Mouse (Mus musculus) cerebellum, adult 9-11 months (tissue): ENCODE measurements at regions not wholly inside any gene's neighbourhood (a gene's known extent, or its start where the extent isn't known, plus 50 kb on each side); places are given as distances from the start of the nearest gene placed in this dataset.

Experiments used
- DNase-seq: peaks from one replicate; pipeline ENCODE4 v3.0.0; 2022

DNA sequence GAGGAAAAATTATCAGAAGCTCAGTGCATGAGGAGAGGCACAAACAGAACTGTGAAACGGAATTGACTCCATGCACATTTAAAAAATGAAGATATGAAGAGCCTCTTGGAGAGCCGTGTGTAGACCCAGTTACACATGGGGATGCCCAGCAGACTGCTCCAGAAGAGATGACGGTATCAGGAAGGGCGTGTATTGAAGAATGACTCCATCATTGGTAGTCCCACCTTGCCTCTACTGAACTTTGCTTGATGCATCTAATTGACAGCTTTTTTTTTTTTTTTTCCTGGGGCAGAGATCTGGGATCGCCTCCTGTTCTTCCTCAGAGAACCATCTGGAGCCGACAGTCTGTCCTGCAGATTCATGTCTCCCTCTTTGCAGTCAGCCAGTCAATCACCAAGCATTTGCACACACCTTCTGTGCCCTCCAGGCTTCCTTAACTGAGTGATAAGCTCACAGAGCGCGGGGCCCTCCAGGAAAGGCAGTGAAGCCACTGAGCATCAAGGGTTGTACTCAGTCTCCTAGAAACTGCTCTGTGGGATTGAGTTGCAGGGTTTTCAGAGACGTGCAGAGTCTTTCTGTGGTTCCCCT, 57.6 kb upstream of the D1Pas1 start:
- no peak for DNase-seq

GRCm38 (mm10) chr1:186909073-186909472, 58.1 kb upstream of the D1Pas1 start:
- DNase-seq, result no peak

DNA sequence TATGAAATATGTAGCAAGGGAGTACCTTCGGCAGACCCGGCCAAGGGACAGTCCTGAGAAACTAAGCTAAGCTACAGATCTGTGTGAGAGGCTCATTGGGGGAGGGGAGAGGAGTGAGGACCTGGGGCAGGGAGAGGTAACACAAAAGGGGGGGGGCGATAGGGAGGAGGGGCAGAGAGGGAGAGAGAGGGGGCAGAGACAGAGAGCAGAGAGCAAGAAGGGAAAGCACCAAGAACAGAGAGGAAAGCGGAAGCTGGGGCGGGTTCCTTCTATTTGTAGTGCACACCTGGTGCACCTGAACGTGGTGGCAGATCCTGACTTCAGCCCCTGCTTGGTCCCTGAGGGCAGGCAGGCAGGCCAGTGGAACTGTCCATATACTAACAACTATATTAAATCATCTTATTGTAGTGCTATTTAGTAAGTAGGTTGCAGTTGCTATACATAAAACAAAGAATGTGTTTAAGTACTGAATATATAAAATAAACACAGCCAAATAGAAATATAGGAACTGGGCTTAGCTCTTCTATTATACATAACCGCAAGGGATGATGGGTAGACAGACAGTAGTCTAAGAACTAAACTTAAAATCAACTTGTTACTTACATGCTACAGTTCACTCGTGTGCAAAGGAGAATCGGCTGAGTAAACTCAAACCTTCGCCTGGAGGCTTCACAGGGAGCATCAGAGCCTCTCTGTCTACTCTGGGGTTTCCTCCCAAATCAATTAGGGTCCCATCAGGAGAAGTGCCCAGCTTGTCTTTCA, 59.6 kb upstream of the D1Pas1 start:
- no peak for DNase-seq

DNA sequence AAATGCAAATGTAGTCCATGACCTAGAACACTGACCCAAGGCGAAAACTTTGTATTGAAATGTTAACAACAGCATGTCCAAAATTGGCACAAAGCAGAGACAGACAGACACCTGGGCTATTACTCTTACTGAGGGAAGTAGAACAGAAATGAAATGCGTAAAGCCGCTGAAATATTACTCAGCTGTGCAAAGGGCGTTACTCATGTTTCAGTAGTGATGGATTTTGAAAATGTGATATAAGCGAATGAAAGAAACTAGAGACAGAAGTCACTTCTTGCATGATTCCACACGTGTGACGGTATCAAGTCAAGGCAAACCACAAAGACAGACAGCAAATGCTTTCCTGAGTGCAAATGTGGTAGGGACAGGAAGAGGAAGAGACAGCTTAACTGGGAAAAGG, 61.3 kb upstream of the D1Pas1 start:
- DNase-seq, result no peak

DNA sequence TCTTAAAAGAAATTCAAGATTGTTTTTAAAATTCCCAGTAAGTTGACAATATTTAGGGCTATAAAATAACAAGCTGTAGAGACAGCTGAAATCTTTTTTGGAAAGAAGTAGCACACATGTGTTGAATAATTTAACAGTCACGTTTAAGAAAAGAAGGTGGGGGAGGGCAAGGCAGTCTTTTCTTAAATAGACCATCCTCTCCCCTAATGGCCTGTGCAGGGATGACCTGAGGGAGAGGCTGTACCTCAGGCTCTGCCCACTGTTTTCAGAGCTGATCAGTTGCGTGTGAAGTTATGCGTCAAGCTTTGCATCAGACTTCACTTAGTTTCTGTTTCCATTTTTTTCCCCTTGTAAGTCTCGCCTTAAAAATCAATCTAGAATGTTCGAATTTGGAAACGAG, 65.7 kb upstream of the D1Pas1 start:
- DNase-seq, result no peak

- no peak for DNase-seq
Measured at GRCm38 (mm10) chr1:186898203-186898602, 69.0 kb upstream of the D1Pas1 start.

GRCm38 (mm10) chr1:186889584-186889852, 77.7 kb upstream of the D1Pas1 start:
- no peak for DNase-seq

DNA sequence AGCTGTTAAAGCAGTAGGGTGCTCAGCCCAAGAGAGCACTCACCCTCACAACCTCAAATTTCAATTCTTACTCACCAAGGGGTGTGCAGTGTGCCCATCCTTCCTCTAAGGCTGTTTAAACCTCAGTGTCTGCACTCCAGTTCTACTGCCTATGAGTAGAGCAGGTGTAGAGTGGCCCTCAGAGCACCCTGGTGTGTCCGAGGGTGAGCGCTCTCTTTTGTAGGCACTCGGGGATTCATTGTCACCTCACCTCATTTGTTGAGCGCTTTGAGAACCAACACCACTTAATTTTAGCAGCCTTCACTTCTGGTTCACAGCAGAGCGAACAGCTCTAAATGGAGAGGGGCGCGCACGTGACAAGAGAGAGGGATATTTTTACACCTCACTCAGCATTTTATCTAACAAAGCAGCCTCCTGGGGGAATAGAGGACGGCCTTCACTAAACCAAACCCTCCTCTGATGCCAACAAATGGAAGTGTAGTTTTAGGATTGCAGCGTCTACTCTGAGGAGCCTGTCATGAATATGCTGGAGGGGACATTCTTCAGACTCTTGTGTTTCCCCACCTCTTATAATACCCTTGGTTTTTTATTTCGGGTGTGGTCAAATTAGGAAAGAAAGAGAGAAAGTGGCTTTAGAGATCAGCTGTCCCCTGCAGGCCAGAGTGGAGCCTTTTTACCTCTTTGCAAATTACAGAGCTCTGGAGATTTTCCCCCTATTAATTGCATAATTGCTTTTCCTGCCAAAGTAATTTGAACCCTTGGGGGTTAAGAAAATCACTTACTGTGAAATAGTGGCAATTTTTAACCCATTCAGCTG, 78.2 kb upstream of the D1Pas1 start:
- DNase-seq, result no peak

GRCm38 (mm10) chr1:186887127-186887526, 80.1 kb upstream of the D1Pas1 start:
- DNase-seq, result peak; percentile 2

- no peak for DNase-seq
Measured at GRCm38 (mm10) chr1:186880391-186880790, 86.8 kb upstream of the D1Pas1 start.

- DNase-seq, result no peak
Measured at GRCm38 (mm10) chr1:186860608-186861444, 106.4 kb upstream of the D1Pas1 start.

GRCm38 (mm10) chr1:186858285-186858684, 108.9 kb upstream of the D1Pas1 start:
- no peak for DNase-seq

DNA sequence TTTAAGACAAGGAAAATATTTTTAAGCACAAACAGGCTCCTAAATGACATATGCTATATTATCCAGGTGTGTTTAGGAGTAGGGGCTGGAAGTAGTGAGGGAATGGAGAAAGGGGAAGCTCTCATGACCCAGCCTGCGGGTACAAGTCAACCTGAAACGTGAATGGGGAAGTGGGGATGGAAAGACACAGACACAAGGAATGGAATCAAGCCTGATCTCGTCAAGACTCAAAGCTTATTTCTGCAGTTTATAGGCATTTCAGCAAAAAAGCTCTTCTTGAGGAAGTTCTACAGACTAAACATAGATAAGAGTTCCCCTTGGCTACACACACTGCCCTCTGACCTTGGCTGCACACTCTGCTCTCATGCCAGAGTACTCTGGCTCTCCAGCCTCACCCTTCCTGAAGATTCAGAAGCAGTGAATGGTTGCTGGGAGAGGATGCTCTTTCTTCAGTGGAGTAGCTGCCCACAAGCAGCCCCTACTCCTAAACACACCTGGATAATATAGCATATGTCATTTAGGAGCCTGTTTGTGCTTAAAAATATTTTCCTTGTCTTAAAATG, 106.4 kb upstream of the Rrp15 start:
- no peak for DNase-seq

GRCm38 (mm10) chr1:186845256-186845655, 96.1 kb upstream of the Rrp15 start:
- DNase-seq, result no peak

DNA sequence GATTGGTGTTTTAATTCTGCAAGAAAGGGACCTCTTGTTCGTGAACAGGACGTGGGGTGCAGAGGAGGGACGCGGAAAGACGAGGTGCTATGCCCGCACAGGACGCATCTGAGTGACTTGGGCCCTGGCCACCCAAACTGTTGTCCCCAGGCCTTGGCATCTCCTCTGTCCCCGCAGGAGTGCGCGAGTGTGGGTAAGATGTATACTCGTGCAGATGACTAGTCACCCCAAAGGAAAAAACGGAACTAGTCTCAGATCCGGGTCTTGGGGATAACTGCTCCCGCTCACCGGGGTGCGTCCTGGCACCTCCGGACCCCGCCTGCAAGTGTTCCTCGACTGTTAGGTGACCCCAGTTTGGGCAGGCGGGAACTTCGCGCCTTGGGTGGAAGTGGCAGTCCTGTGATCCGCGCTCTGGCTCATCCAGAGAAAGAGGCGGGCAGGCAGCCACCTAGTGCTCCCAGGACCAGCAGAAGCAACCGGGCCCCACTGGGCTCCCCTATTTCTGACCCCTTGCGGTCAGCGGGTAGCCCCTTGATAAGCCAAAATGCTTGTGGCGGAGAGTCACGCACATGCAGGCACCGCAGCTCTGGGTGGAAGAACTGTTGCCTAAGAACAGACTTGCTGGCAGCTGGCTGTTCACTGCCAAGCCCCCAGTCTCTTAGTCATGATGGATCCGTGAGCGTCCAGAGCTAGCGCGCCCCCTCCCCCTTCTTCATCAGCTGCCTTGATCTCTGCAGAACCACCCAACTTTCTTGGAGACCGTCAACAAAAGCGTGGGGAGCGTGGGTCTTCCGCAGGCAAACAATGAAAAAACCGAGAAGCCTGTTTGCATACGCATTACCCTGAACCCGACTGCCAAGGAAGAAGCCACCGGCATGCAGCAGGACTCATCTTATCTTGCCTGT, 85.0 kb upstream of the Rrp15 start:
- no peak for DNase-seq

- DNase-seq, result no peak
Measured at GRCm38 (mm10) chr1:186833441-186833895, 84.3 kb upstream of the Rrp15 start.

DNA sequence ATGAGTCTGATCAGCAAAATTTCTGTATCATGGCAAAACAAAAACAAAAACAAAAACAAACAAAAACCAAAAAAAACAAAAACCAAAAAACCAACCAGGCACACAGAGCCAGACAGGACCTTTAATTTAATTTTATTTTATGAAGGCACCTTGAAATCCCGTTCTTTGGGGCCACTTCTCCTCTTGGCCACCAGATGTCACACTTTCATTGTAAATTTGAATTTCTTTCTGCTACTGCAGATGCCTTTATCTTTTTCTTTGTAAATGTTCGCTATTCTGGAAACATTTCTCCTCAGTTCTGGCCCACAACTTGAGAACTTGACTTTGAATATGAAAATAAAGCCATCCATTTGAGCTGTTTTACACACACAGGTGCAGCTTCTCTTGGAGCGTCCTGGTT, 78.6 kb upstream of the Rrp15 start:
- no peak for DNase-seq

DNA sequence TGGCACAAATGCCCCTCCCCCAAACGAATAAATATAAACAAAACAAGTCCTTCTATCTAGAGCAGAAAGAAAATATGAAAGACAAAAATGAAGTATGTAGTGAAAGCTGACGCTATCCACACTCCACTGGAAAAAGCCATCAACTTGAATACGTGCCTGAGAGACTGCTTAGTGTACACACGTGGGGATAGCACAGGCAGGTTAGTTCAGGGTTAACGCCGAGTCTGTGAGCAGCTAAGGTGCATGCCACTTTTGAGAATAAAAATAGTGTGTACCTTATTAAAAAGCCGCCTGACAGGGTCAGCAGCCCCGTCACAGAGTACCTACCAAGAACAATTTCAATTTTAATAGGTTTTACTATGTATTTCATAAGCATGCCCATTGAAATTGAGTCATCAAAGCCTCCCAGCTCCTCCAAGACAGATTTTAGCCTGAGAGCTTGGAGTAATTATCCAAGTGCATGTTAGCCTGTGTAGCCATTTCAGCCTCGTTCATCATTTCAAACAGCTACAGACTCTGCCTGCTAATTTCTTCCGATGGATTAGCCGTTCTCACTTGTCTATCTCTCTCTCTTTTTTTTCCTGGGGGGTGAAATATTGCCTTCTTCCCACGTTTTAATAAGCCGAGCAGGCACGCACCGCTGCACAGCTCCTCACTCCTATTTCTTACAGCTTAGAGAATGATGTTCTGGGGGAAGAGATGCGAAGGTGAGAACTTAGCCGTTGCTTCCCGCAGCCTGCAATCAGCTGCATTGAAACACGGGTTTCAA, 59.2 kb upstream of the Rrp15 start:
- DNase-seq, result no peak

DNA sequence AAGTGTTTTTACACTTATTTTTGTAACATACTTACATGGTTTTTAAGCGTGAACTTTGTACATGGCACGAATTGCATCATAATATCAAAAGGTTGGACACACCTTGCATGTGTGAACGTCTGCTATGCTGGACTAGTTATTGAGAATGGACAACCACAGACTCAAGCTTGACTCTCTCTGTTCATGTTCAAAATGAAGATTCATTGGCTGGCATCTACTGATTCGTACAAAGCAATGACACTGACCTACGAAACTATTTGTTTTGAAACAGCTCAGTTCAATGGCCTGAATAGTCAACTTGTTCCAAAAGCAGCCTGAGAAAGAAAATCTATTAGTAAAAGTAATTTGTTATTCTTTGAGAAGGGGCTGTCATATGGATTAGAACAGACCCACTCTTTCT, 55.3 kb upstream of the Rrp15 start:
- no peak for DNase-seq
